ENCODE assay signal across 33 mouse cellular contexts in the genomic region with DNA sequence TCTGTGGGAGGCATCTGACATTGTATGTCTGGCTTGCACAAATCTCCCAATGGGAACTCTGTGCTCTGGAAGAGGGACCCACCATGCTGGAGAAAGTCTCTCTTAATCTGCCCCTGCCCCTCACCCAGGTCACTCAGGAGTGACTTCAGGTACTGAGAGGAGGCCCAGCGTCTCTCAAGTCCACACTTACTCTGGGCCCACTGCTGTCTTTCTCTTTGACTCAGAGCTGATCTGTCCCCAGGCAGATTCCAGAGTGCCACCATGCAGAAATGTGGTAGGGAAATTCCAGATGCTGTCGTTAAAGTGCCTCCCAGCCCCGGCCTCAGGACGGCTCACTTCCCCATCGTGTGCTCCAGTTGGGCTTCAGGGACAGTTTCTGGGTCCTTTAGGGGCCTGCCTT. TPM values are rescaled to one million over a fixed set of nuclear protein-coding genes. Genes with fewer than 3 reads are reported as not detected.
DNase-seq lines count a peak whose midpoint lies in the region; ATAC-seq and TF ChIP-seq lines count a peak whose summit lies in the region.
"Had no signal": no experiment of that assay in that cellular context is flagged by ENCODE, and none has a peak within 500 bp of the region (broad histone marks: within the 10 kb centered on the region; RNA-seq: fewer than 3 reads in every experiment).

No protein-coding gene starts in this region.

- H3K9ac ChIP-seq in intestine, embryonic 16.5 days (ENCODE audit: low read depth, low read length): no peak overlapping the region
- no peak overlapping the region for H3K9ac ChIP-seq in intestine, embryonic 15.5 days
- H3K9ac ChIP-seq in lung, postnatal 0 days (replicated peaks; ENCODE audit: low read depth): no peak overlapping the region
- H3K9ac ChIP-seq: embryonic facial prominence, embryonic 13.5 days; heart, embryonic 15.5 days; hindbrain, embryonic 12.5 days; liver, embryonic 13.5 days; neural tube, embryonic 12.5 days had no signal

- no peak for TF ChIP-seq POLR2A in small intestine, adult 2 months (IDR thresholded peaks at IDR 0.05; ENCODE audit: low read depth, low read length)

- TF ChIP-seq EP300 in lung, postnatal 0 days (IDR thresholded peaks at IDR 0.05): no peak

- intact Hi-C loops in left cerebral cortex, postnatal 14 days (cut with DNase I): no loop called here

- DNase-seq in B cell, adult 2 months: peak; percentile 41 to 47
- DNase-seq in induced T-regulatory cell, adult 2 months (ENCODE audit: low read depth): peak; percentile 34
- DNase-seq in left cerebral cortex, postnatal 14 days (ENCODE audit: low spot score in 2 of 2): no peak
- no peak for DNase-seq in lung, postnatal 0 days (ENCODE audit: low spot score)
- DNase-seq in layer of hippocampus, adult 18-20 months (ENCODE audit: low spot score in 2 of 2): no peak
- DNase-seq: adrenal gland, postnatal 14 days; cerebellum, adult 11 months; cerebellum, adult 9-10 months; cerebellum, postnatal 36 days; embryo, embryonic 11 days; gastrocnemius, postnatal 10 days; heart, postnatal 36 days; kidney, adult 18-20 months; kidney, postnatal 4 days; layer of hippocampus, postnatal 36 days; liver, embryonic 13.5 days; lung, adult 2 months; lung, postnatal 14 days; thymus, adult 2 months; thymus, postnatal 4 days had no signal

- peaks cover 38% of the 10 kb centered on the region for H3K4me1 ChIP-seq in intestine, embryonic 16.5 days (ENCODE audit: control insufficient read depth, insufficient read depth, low read length)
- H3K4me1 ChIP-seq in intestine, embryonic 15.5 days (replicated peaks): peaks cover 35% of the 10 kb centered on the region
- H3K4me1 ChIP-seq in small intestine, adult 2 months (ENCODE audit: control insufficient read depth, insufficient read depth, insufficient read length, low read length): peaks cover 51% of the 10 kb centered on the region
- peaks cover 5% of the 10 kb centered on the region; the same call in 1 of the 2 replicates for H3K4me1 ChIP-seq in lung, postnatal 0 days (ENCODE audit: insufficient read depth, low read depth, low read length)
- H3K4me1 ChIP-seq: hindbrain, embryonic 12.5 days; neural tube, embryonic 12.5 days had no signal

- no peak overlapping the region for H3K4me2 ChIP-seq in intestine, embryonic 16.5 days (ENCODE audit: low read depth, low read length)
- H3K4me2 ChIP-seq in intestine, embryonic 15.5 days (replicated peaks): no peak overlapping the region
- H3K4me2 ChIP-seq in lung, postnatal 0 days (replicated peaks; ENCODE audit: low read depth, low read length): no peak overlapping the region
- H3K4me2 ChIP-seq: embryonic facial prominence, embryonic 13.5 days; heart, embryonic 15.5 days; hindbrain, embryonic 12.5 days; liver, embryonic 13.5 days; neural tube, embryonic 12.5 days had no signal

- H3K9me3 ChIP-seq in intestine, embryonic 16.5 days (ENCODE audit: control insufficient read depth, low read length): no peaks in the 10 kb centered on the region
- H3K9me3 ChIP-seq in intestine, embryonic 15.5 days: no peaks in the 10 kb centered on the region
- H3K9me3 ChIP-seq in lung, postnatal 0 days (ENCODE audit: low read length): no peaks in the 10 kb centered on the region
- H3K9me3 ChIP-seq: embryonic facial prominence, embryonic 13.5 days; G1E; heart, embryonic 15.5 days; hindbrain, embryonic 12.5 days; liver, embryonic 13.5 days; neural tube, embryonic 12.5 days had no signal

- H3K27ac ChIP-seq in intestine, embryonic 16.5 days (ENCODE audit: low read length): peak overlapping the region; percentile 10; the same call in 1 of the 2 replicates
- H3K27ac ChIP-seq in intestine, embryonic 15.5 days: no peak overlapping the region
- H3K27ac ChIP-seq in small intestine, adult 2 months (ENCODE audit: insufficient read depth, low read depth, low read length): peak overlapping the region; percentile 87
- no peak overlapping the region for H3K27ac ChIP-seq in lung, postnatal 0 days (ENCODE audit: low read length)
- H3K27ac ChIP-seq: embryonic facial prominence, embryonic 13.5 days; heart, embryonic 15.5 days; hindbrain, embryonic 12.5 days; hindbrain, postnatal 0 days; kidney, postnatal 0 days; liver, embryonic 13.5 days; neural tube, embryonic 12.5 days had no signal

- H3K36me3 ChIP-seq in intestine, embryonic 16.5 days (ENCODE audit: control insufficient read depth, insufficient read depth, low read length): no peaks in the 10 kb centered on the region
- H3K36me3 ChIP-seq in intestine, embryonic 15.5 days: no peaks in the 10 kb centered on the region
- no peaks in the 10 kb centered on the region for H3K36me3 ChIP-seq in small intestine, adult 2 months (ENCODE audit: control insufficient read depth, insufficient read depth, low read length)
- H3K36me3 ChIP-seq in lung, postnatal 0 days (ENCODE audit: insufficient read depth, low read length): no peaks in the 10 kb centered on the region
- H3K36me3 ChIP-seq: embryonic facial prominence, embryonic 13.5 days; G1E; heart, embryonic 15.5 days; hindbrain, embryonic 12.5 days; liver, embryonic 13.5 days; neural tube, embryonic 12.5 days had no signal

- no peak overlapping the region for H3K4me3 ChIP-seq in intestine, embryonic 16.5 days (ENCODE audit: low read length)
- H3K4me3 ChIP-seq in intestine, embryonic 15.5 days (replicated peaks): no peak overlapping the region
- no peak overlapping the region for H3K4me3 ChIP-seq in small intestine, adult 2 months (ENCODE audit: low read depth, low read length)
- no peak overlapping the region for H3K4me3 ChIP-seq in lung, postnatal 0 days (ENCODE audit: low read depth, low read length)
- H3K4me3 ChIP-seq: embryonic facial prominence, embryonic 13.5 days; heart, embryonic 15.5 days; hindbrain, embryonic 12.5 days; liver, embryonic 13.5 days; neural tube, embryonic 12.5 days had no signal

- no peak for TF ChIP-seq CTCF in small intestine, adult 2 months (IDR thresholded peaks at IDR 0.05; ENCODE audit: extremely low read depth, insufficient read length, insufficient replicate concordance, low read depth, low read length)
- no peak for TF ChIP-seq CTCF in lung, postnatal 0 days (IDR thresholded peaks at IDR 0.05)

- ATAC-seq in intestine, embryonic 16.5 days: no peak
- ATAC-seq in intestine, embryonic 15.5 days: no peak
- ATAC-seq in lung, postnatal 0 days: no peak
- ATAC-seq: forebrain, embryonic 16.5 days; hindbrain, postnatal 0 days; midbrain, embryonic 16.5 days had no signal

- H3K27me3 ChIP-seq in intestine, embryonic 16.5 days (replicated peaks; ENCODE audit: control insufficient read depth, insufficient read depth, low read length): no peaks in the 10 kb centered on the region
- no peaks in the 10 kb centered on the region for H3K27me3 ChIP-seq in intestine, embryonic 15.5 days (replicated peaks)
- no peaks in the 10 kb centered on the region for H3K27me3 ChIP-seq in small intestine, adult 2 months (ENCODE audit: control insufficient read depth, insufficient read depth, low read length)
- no peaks in the 10 kb centered on the region for H3K27me3 ChIP-seq in lung, postnatal 0 days (replicated peaks; ENCODE audit: insufficient read depth, low read length)
- H3K27me3 ChIP-seq: embryonic facial prominence, embryonic 13.5 days; heart, embryonic 15.5 days; hindbrain, embryonic 12.5 days; neural tube, embryonic 12.5 days had no signal

- WGBS in intestine, embryonic 16.5 days: 63% methylated on average over 5 of the region's 5 CpGs
- WGBS in intestine, embryonic 15.5 days: 57% methylated on average over 5 of the region's 5 CpGs
- WGBS in small intestine, adult 2 months: 61% methylated on average over 5 of the region's 5 CpGs
- 55% methylated on average over 5 of the region's 5 CpGs for WGBS in lung, postnatal 0 days

RNA-seq across cellular contexts. Expression of a gene that starts 32.0 kb away (rescaled TPM):
- 6.4 and 22.4 TPM in 2 replicates for polyA plus RNA-seq in intestine, embryonic 16.5 days (2015; fragmentation: Nextera tagmentation; extraction: Ambion mirVana)
- polyA plus RNA-seq in intestine, embryonic 15.5 days (2015; fragmentation: Nextera tagmentation; extraction: Ambion mirVana): 9.3 and 22.1 TPM in 2 replicates
- 0.19 and 0.27 TPM in 2 replicates for polyA plus RNA-seq in small intestine, adult 2 months (2012; rRNA removed)
- 1 to 10 TPM; 5.2 to 5.7 TPM for total RNA-seq in left cerebral cortex, postnatal 14 days (2021)
- polyA plus RNA-seq in lung, postnatal 0 days (2015; fragmentation: Nextera tagmentation; extraction: Ambion mirVana): 1.2 and 1.3 TPM in 2 replicates
- total RNA-seq in layer of hippocampus, adult 18-20 months (2021): 1 to 10 TPM in 1 of 2 experiments, under 1 TPM in 1; 0.94 to 1.7 TPM
- polyA plus RNA-seq: forebrain, embryonic 11.5 days; neural tube, embryonic 12.5 days had no signal

RNA-seq across cellular contexts. Expression of a gene that starts 34.3 kb away (rescaled TPM):
- 0.54 and 0.72 TPM in 2 replicates for polyA plus RNA-seq in intestine, embryonic 16.5 days (2015; fragmentation: Nextera tagmentation; extraction: Ambion mirVana)
- 0.58 and 0.89 TPM in 2 replicates for polyA plus RNA-seq in intestine, embryonic 15.5 days (2015; fragmentation: Nextera tagmentation; extraction: Ambion mirVana)
- polyA plus RNA-seq in small intestine, adult 2 months (2012; rRNA removed): 12.9 and 52.6 TPM in 2 replicates
- 100 to 1,000 TPM; 126 to 148 TPM for total RNA-seq in left cerebral cortex, postnatal 14 days (2021)
- polyA plus RNA-seq in lung, postnatal 0 days (2015; fragmentation: Nextera tagmentation; extraction: Ambion mirVana): 6.2 and 8.4 TPM in 2 replicates
- 10 to 100 TPM; 85.7 to 96.3 TPM for total RNA-seq in layer of hippocampus, adult 18-20 months (2021)
- total RNA-seq: G1E had no signal
- polyA plus RNA-seq: liver, embryonic 13.5 days had no signal

Comparison
In these comparisons a context has a peak if more than half of its experiments do, and no peak if none do; other contexts are left out.
1. H3K27ac ChIP-seq: peak in intestine, embryonic 16.5 days (single experiment) and small intestine, adult 2 months (single experiment); none in intestine, embryonic 15.5 days (single experiment) and lung, postnatal 0 days (single experiment).
2. DNase-seq: peak in B cell, adult 2 months (2 of 2) and induced T-regulatory cell, adult 2 months (single experiment); none in left cerebral cortex, postnatal 14 days (0 of 2), lung, postnatal 0 days (single experiment) and layer of hippocampus, adult 18-20 months (0 of 2).